Mouse (Mus musculus) neural tube, embryonic 11.5 days (tissue): ENCODE measurements around the gene Frmd4b. TPM values are rescaled to one million over a fixed set of nuclear protein-coding genes. Genes with fewer than 3 reads are reported as not detected.
A peak's percentile ranks its signal among the peaks of the same experiment; 100 is the strongest.
"Not testable (repeated sequence)": the region's sequence is repeated elsewhere in the genome, so short reads cannot be mapped to it uniquely, and the experiment has no call there.

Experiments used
- ATAC-seq: fragments of 200-750 bp; cut with Nextera tagmentation; 2 replicates; pipeline ENCODE4 v1.8.0; 2017; ENCODE audit warnings: moderate number of reproducible peaks, mild to moderate bottlenecking, moderate TSS enrichment, moderate library complexity; ENCODE audit not compliant: insufficient read depth, low FRiP score, low TSS enrichment
- DNase-seq: peaks from one replicate; pipeline ENCODE4 v3.0.0-alpha.2; 2015; ENCODE audit warnings: low spot score
- H3K27ac ChIP-seq: fragments of 300-500 bp; sonication (generic); 2 replicates; pipeline ENCODE4 v1.5.1; 2014; ENCODE audit warnings: low read depth, mild to moderate bottlenecking, low read length
- H3K27me3 ChIP-seq: fragments of 300-500 bp; sonication (generic); 2 replicates; pipeline ENCODE4 v1.6.1; 2014; ENCODE audit warnings: mild to moderate bottlenecking, low read length, mixed read lengths; ENCODE audit not compliant: control insufficient read depth, insufficient read depth
- H3K36me3 ChIP-seq: fragments of 300-500 bp; sonication (generic); 2 replicates; pipeline ENCODE4 v1.6.1; 2014; ENCODE audit warnings: mild to moderate bottlenecking, low read length, moderate library complexity, mixed read lengths; ENCODE audit not compliant: control insufficient read depth, insufficient read depth
- H3K4me1 ChIP-seq: fragments of 300-500 bp; sonication (generic); 2 replicates; pipeline ENCODE4 v1.6.1; 2014; ENCODE audit warnings: low read length, mixed read lengths; ENCODE audit not compliant: control insufficient read depth, insufficient read depth
- H3K4me2 ChIP-seq: fragments of 300-500 bp; sonication (generic); 2 replicates; pipeline ENCODE4 v1.6.1; 2014; ENCODE audit warnings: low read depth, mild to moderate bottlenecking, moderate library complexity
- H3K4me3 ChIP-seq: fragments of 300-500 bp; sonication (generic); 2 replicates; pipeline ENCODE4 v1.5.1; 2014; ENCODE audit warnings: low read depth, low read length
- H3K9ac ChIP-seq: fragments of 300-500 bp; sonication (generic); 2 replicates; pipeline ENCODE4 v1.6.1; 2014; ENCODE audit warnings: mild to moderate bottlenecking, low read length
- H3K9me3 ChIP-seq: fragments of 300-500 bp; sonication (generic); 2 replicates; pipeline ENCODE4 v1.6.1; 2016; ENCODE audit warnings: low read length; ENCODE audit not compliant: control insufficient read depth
- WGBS: fragments of 180-500 bp; shearing (Covaris S2); extraction: QIAGEN DNeasy Blood & Tissue Kit; methylation state at CpG from one replicate; pipeline ENCODE4 v1.1.7; 2014; 5-methylcytosine and 5-hydroxymethylcytosine counted together
- polyA plus RNA-seq: library from polyadenylated mRNA; unstranded; fragments of >200 nt; fragmentation: Nextera tagmentation; extraction: Ambion mirVana; gene quantifications from 2 replicates; pipeline ENCODE4 v1.2.1, GENCODE M21; 2014

Frmd4b gene
- polyA plus RNA-seq, 1 experiment from 2014 or later, result 50.5 TPM

DNA sequence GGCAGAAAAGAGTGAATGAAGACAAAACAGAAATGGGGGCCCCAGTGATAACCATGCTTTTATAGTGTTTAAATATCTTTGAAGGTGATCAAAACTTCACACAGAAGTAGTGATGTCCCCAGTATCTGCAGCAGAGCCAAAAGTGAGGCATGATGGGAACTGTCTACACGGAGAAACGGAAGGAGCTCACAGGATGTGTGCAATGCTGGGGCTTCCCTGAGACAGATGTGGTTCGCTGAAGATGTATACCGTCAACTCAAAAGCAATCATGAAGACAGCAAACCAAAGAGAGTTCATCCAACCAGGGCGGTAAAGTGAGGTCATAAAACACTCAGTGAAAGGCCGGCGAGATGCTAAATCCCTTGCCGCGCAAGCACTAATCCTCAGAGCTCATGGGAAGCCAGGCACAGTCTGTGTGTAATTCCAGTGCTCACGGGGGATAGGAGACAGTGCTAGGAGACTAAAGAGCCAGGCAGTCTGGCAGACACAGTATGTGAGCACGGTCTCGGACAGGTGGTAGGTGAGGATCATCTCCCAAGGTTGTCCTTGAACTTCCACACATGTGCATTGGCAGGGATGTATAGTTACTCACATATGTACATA is 222.8 kb downstream of the Frmd4b start:
- Histone ChIP-seq H3K36me3 (no peaks in the 10 kb centered on the region), H3K27ac (0 out of 2 replicates have a peak overlapping the region, but pooled peaks have one; percentile 30), H3K9me3 (no peaks in the 10 kb centered on the region), H3K4me2 (no peak overlapping the region), H3K4me3 (no peak overlapping the region), H3K4me1 (peaks cover 35% of the 10 kb centered on the region), H3K9ac (no peak overlapping the region), H3K27me3 (no peaks in the 10 kb centered on the region)
- DNase-seq (no peak), ATAC-seq (no peak)
- 27% methylated on average over 12 of the region's 12 CpGs for WGBS

- 90% methylated on average over 3 of the region's 3 CpGs for WGBS
- no peak overlapping the region for H3K9ac ChIP-seq
- no peaks in the 10 kb centered on the region for H3K27me3 ChIP-seq
- ATAC-seq (no peak), DNase-seq (no peak)
- H3K27ac ChIP-seq, result no peak overlapping the region
- H3K4me3 ChIP-seq, result no peak overlapping the region
- H3K4me2 ChIP-seq, result no peak overlapping the region
- H3K36me3 ChIP-seq, result no peaks in the 10 kb centered on the region
- no peaks in the 10 kb centered on the region for H3K9me3 ChIP-seq
- peaks cover 31% of the 10 kb centered on the region for H3K4me1 ChIP-seq
Observed at GRCm38 (mm10) chr6:97392912-97393311, 224.4 kb downstream of the Frmd4b start.

GRCm38 (mm10) chr6:97387388-97387787 is 230.0 kb downstream of the Frmd4b start:
- no peaks in the 10 kb centered on the region for H3K4me1 ChIP-seq
- DNase-seq, result no peak
- H3K9ac ChIP-seq, result no peak overlapping the region
- 87% methylated on average over 6 of the region's 6 CpGs for WGBS
- no peak overlapping the region for H3K4me2 ChIP-seq
- H3K36me3 ChIP-seq, result no peaks in the 10 kb centered on the region
- H3K4me3 ChIP-seq, result no peak overlapping the region
- H3K27me3 ChIP-seq, result no peaks in the 10 kb centered on the region
- H3K27ac ChIP-seq, result no peak overlapping the region
- no peak for ATAC-seq
- no peaks in the 10 kb centered on the region for H3K9me3 ChIP-seq

GRCm38 (mm10) chr6:97384918-97385317 is 232.4 kb downstream of the Frmd4b start:
- Histone ChIP-seq H3K36me3 (no peaks in the 10 kb centered on the region), H3K4me2 (no peak overlapping the region), H3K4me1 (no peaks in the 10 kb centered on the region), H3K27me3 (no peaks in the 10 kb centered on the region), H3K4me3 (no peak overlapping the region), H3K27ac (no peak overlapping the region), H3K9ac (no peak overlapping the region), H3K9me3 (no peaks in the 10 kb centered on the region)
- DNase-seq (no peak), ATAC-seq (no peak)
- 82% methylated on average over 5 of the region's 5 CpGs for WGBS

GRCm38 (mm10) chr6:97381275-97381674 is 236.1 kb downstream of the Frmd4b start:
- H3K9me3 ChIP-seq, result no peaks in the 10 kb centered on the region
- H3K27me3 ChIP-seq, result no peaks in the 10 kb centered on the region
- no peaks in the 10 kb centered on the region for H3K4me1 ChIP-seq
- ATAC-seq (no peak), DNase-seq (no peak)
- H3K36me3 ChIP-seq, result no peaks in the 10 kb centered on the region
- no peak overlapping the region for H3K4me3 ChIP-seq
- H3K9ac ChIP-seq, result no peak overlapping the region
- H3K27ac ChIP-seq, result no peak overlapping the region
- 76% methylated on average over 4 of the region's 4 CpGs for WGBS
- no peak overlapping the region for H3K4me2 ChIP-seq

- no peak for DNase-seq
- 36% methylated on average over 2 of the region's 2 CpGs for WGBS
- peak; percentile 63; the same call in 1 of the 2 replicates for ATAC-seq
- no peaks in the 10 kb centered on the region for H3K27me3 ChIP-seq
- H3K27ac ChIP-seq, result no peak overlapping the region
- H3K4me3 ChIP-seq, result no peak overlapping the region
- H3K9ac ChIP-seq, result no peak overlapping the region
- no peaks in the 10 kb centered on the region for H3K36me3 ChIP-seq
- no peaks in the 10 kb centered on the region for H3K9me3 ChIP-seq
- H3K4me1 ChIP-seq, result no peaks in the 10 kb centered on the region
- no peak overlapping the region for H3K4me2 ChIP-seq
Observed at GRCm38 (mm10) chr6:97370947-97371346, 246.4 kb downstream of the Frmd4b start.

- 21% methylated on average over 1 of the region's 1 CpGs for WGBS
- Histone ChIP-seq H3K4me3 (no peak overlapping the region), H3K4me1 (no peaks in the 10 kb centered on the region), H3K4me2 (no peak overlapping the region), H3K9me3 (no peaks in the 10 kb centered on the region), H3K27me3 (no peaks in the 10 kb centered on the region), H3K36me3 (no peaks in the 10 kb centered on the region), H3K9ac (no peak overlapping the region), H3K27ac (no peak overlapping the region)
- ATAC-seq (no peak), DNase-seq (no peak)
Observed at GRCm38 (mm10) chr6:97370460-97370859, 246.9 kb downstream of the Frmd4b start.

GRCm38 (mm10) chr6:97363846-97364245 is 253.5 kb downstream of the Frmd4b start:
- Histone ChIP-seq H3K9me3 (no peaks in the 10 kb centered on the region), H3K4me3 (no peak overlapping the region), H3K27ac (no peak overlapping the region), H3K4me2 (no peak overlapping the region), H3K4me1 (no peaks in the 10 kb centered on the region), H3K9ac (no peak overlapping the region), H3K27me3 (no peaks in the 10 kb centered on the region), H3K36me3 (no peaks in the 10 kb centered on the region)
- DNase-seq, result no peak
- WGBS, result 86% methylated on average over 2 of the region's 2 CpGs
- no peak for ATAC-seq

DNA sequence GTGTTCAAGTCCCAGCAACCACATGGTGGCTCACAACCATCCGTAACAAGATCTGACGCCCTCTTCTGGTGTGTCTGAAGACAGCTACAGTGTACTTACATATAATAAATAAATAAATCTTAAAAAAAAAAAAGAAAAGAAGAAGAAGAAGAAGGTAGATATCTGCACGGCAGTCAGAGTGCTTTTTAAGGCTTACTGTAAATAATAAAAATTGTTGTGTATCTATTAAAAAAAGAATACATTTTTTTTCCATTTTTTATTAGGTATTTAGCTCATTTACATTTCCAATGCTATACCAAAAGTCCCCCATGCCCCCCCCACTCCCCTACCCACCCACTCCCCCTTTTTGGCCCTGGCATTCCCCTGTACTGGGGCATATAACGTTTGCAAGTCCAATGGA is 259.7 kb downstream of the Frmd4b start:
- not testable (repeated sequence) for H3K4me3 ChIP-seq, DNase-seq, H3K9ac ChIP-seq, H3K4me2 ChIP-seq, H3K27ac ChIP-seq, H3K36me3 ChIP-seq, H3K9me3 ChIP-seq, H3K27me3 ChIP-seq, ATAC-seq
- 82% methylated on average over 2 of the region's 4 CpGs for WGBS
- H3K4me1 ChIP-seq, result peaks cover 15% of the 10 kb centered on the region
